Mouse (Mus musculus) G1E (cell line): ENCODE results near the gene Sh3rf1.

Experiments
- CTCF ChIP-seq: IDR thresholded peaks from 2 replicates; pipeline ENCODE4 v1.5.1; 2012; ENCODE audit warnings: low read depth, low read length, inconsistent platforms, mixed read lengths
- TAL1 ChIP-seq: conservative IDR thresholded peaks from 2 replicates; pipeline ENCODE4 v1.6.1; 2012; ENCODE audit warnings: low read depth, low read length, inconsistent platforms, mixed read lengths

- TF ChIP-seq CTCF, result no peak
- no peak for TF ChIP-seq TAL1
Observed at GRCm38 (mm10) chr8:61218439-61218838, 5.2 kb upstream of the Sh3rf1 start.
